Mouse (Mus musculus): ENCODE measurements around the gene Cdc5l.
A peak's percentile ranks its signal among the peaks of the same experiment; 100 is the strongest.
"Not testable (repeated sequence)": the region's sequence is repeated elsewhere in the genome, so short reads cannot be mapped to it uniquely, and the experiment has no call there.

Cdc5l gene

GRCm38 (mm10) chr17:45445923-45446322 is 12.4 kb upstream of the Cdc5l start:
- no peak for DNase-seq (ENCODE audit: low read depth, low spot score)

- no peak for DNase-seq (ENCODE audit: low read depth, low spot score)
Observed at GRCm38 (mm10) chr17:45434262-45434590, 689 bp upstream of the Cdc5l start.

GRCm38 (mm10) chr17:45432706-45433398 is 685 bp downstream of the Cdc5l start:
- peak; percentile 33 for DNase-seq (ENCODE audit: low read depth, low spot score)

- no peak for DNase-seq (ENCODE audit: low read depth, low spot score)
Observed at GRCm38 (mm10) chr17:45432007-45432406, 1.5 kb downstream of the Cdc5l start.

- no peak for DNase-seq (ENCODE audit: low read depth, low spot score)
Observed at GRCm38 (mm10) chr17:45417387-45417786, 16.1 kb downstream of the Cdc5l start.

GRCm38 (mm10) chr17:45411617-45412016 is 21.9 kb downstream of the Cdc5l start:
- not testable (repeated sequence) for DNase-seq (ENCODE audit: low read depth, low spot score)

GRCm38 (mm10) chr17:45408719-45409118 is 24.8 kb downstream of the Cdc5l start:
- DNase-seq (ENCODE audit: low read depth, low spot score) = no peak

GRCm38 (mm10) chr17:45406281-45406680 is 27.3 kb downstream of the Cdc5l start:
- DNase-seq (ENCODE audit: low read depth, low spot score) = peak; percentile 72

- DNase-seq (ENCODE audit: low read depth, low spot score) = peak; percentile 63
Observed at GRCm38 (mm10) chr17:45403207-45403606, 30.3 kb downstream of the Cdc5l start.

GRCm38 (mm10) chr17:45402601-45403000 is 30.9 kb downstream of the Cdc5l start:
- no peak for DNase-seq (ENCODE audit: low read depth, low spot score)

- DNase-seq (ENCODE audit: low read depth, low spot score) = no peak
Observed at GRCm38 (mm10) chr17:45402126-45402525, 31.4 kb downstream of the Cdc5l start.

GRCm38 (mm10) chr17:45401126-45401905 is 32.2 kb downstream of the Cdc5l start:
- DNase-seq (ENCODE audit: low read depth, low spot score) = no peak

- DNase-seq (ENCODE audit: low read depth, low spot score) = no peak
Observed at GRCm38 (mm10) chr17:45398021-45398420, 35.5 kb downstream of the Cdc5l start.

- no peak for DNase-seq (ENCODE audit: low read depth, low spot score)
Observed at GRCm38 (mm10) chr17:45397541-45397940, 36.0 kb downstream of the Cdc5l start.

- DNase-seq (ENCODE audit: low read depth, low spot score) = no peak
Observed at GRCm38 (mm10) chr17:45394612-45395011, 38.9 kb downstream of the Cdc5l start.

GRCm38 (mm10) chr17:45393765-45394164 is 39.8 kb downstream of the Cdc5l start:
- DNase-seq (ENCODE audit: low read depth, low spot score) = no peak

- DNase-seq (ENCODE audit: low read depth, low spot score) = no peak
Observed at GRCm38 (mm10) chr17:45389896-45390295, 43.6 kb downstream of the Cdc5l start.

GRCm38 (mm10) chr17:45386986-45387385 is 46.6 kb downstream of the Cdc5l start:
- DNase-seq (ENCODE audit: low read depth, low spot score) = no peak

GRCm38 (mm10) chr17:45383305-45383704 is 50.2 kb downstream of the Cdc5l start:
- no peak for DNase-seq (ENCODE audit: low read depth, low spot score)

GRCm38 (mm10) chr17:45379271-45379784 is 54.2 kb downstream of the Cdc5l start:
- no peak for DNase-seq (ENCODE audit: low read depth, low spot score)

GRCm38 (mm10) chr17:45377323-45377722 is 56.2 kb downstream of the Cdc5l start:
- DNase-seq (ENCODE audit: low read depth, low spot score) = no peak

GRCm38 (mm10) chr17:45373987-45374608 is 59.4 kb downstream of the Cdc5l start:
- DNase-seq (ENCODE audit: low read depth, low spot score) = peak; percentile 71

Data from ES-CJ7 (cell line).